Mouse (Mus musculus) brain, embryonic 14.5 days (tissue): Measurements from ENCODE around the gene Prkar1a.

Experiments
- CTCF ChIP-seq: fragments of 200-500 bp; IDR thresholded peaks from 2 replicates; pipeline ENCODE4 v1.5.1; 2012; ENCODE audit warnings: inconsistent platforms, mild to moderate bottlenecking, moderate library complexity, borderline replicate concordance; ENCODE audit not compliant: insufficient read depth, insufficient read length; ENCODE audit errors: extremely low read depth
- POLR2A ChIP-seq: fragments of 200-500 bp; IDR thresholded peaks from 2 replicates; pipeline ENCODE4 v1.6.1; 2012; ENCODE audit warnings: mild to moderate bottlenecking, inconsistent platforms, borderline replicate concordance; ENCODE audit not compliant: poor library complexity, insufficient read depth, insufficient read length, severe bottlenecking; ENCODE audit errors: extremely low read depth

GRCm38 (mm10) chr11:109676621-109677373, 27.6 kb downstream of the Prkar1a start:
- TF ChIP-seq CTCF = no peak
- no peak for TF ChIP-seq POLR2A
